Mouse (Mus musculus) liver, postnatal 0 days (tissue): ENCODE measurements around the gene Abcc3.

Experiments
- CTCF ChIP-seq: sonication (generic); IDR thresholded peaks from 2 replicates; pipeline ENCODE4 v1.5.1; 2016; ENCODE audit warnings: antibody characterized with exemption, low read depth
- EP300 ChIP-seq: IDR thresholded peaks from 2 replicates; pipeline ENCODE4 v1.6.1; 2016; ENCODE audit warnings: antibody characterized with exemption, low read depth, mild to moderate bottlenecking

DNA sequence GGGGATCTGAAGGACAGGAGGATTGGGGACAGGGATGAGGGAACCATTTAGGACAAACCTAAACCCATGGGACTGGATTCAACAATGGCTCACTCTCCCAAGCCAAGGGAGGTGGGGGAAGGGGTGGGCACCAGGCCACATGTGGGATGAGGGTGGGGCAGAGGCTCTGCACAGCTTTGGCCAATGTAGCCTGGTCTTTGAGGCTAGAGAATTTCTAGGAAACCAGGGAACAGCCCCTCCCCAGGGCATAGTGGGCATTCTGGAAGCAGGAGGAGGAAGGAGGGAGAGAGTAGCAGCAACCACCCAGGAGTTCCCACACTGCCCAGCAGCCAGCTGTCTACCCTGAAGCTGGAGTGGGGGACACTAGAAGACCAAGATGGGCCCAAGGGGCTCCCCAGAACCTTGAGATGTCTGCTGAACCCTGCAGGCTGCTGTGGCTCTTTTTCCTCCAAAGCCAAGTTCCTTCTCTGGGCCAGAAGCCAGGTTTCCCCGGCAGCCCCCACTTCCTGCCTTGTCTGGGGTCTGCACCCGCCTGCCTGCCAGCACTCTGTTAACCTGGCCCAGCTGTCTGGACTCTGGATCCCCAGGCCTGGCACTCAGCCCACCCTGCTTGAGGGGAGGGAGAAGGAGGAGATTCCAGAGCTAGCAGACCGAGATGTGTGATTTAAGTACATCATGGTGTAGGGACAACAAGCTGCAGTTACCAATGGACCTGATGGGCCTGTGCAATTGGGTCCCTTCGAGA lies 35.5 kb upstream of the Abcc3 start:
- no peak for TF ChIP-seq CTCF
- TF ChIP-seq EP300, result no peak
